Mouse (Mus musculus) limb, embryonic 12.5 days (tissue): ENCODE measurements around the gene Urad. TPM values are rescaled to one million over a fixed set of nuclear protein-coding genes. Genes with fewer than 3 reads are reported as not detected.

ENCODE experiments used
- ATAC-seq: fragments of 200-750 bp; cut with Nextera tagmentation; 2 replicates; pipeline ENCODE4 v1.8.0; 2017; ENCODE audit warnings: low read depth, moderate TSS enrichment; ENCODE audit not compliant: insufficient number of reproducible peaks, insufficient read depth, low FRiP score, low TSS enrichment
- H3K27ac ChIP-seq: fragments of 300-500 bp; sonication (generic); 2 replicates; pipeline ENCODE4 v1.5.1; 2016; ENCODE audit warnings: mild to moderate bottlenecking, moderate library complexity
- H3K27me3 ChIP-seq: fragments of 300-500 bp; sonication (generic); 2 replicates; pipeline ENCODE4 v1.6.1; 2016; ENCODE audit warnings: mild to moderate bottlenecking, moderate library complexity
- H3K36me3 ChIP-seq: fragments of 300-500 bp; sonication (generic); 2 replicates; pipeline ENCODE4 v1.6.1; 2016; ENCODE audit warnings: mild to moderate bottlenecking, moderate library complexity
- H3K4me1 ChIP-seq: fragments of 300-500 bp; sonication (generic); replicated peaks from 2 replicates; pipeline ENCODE4 v1.6.1; 2016
- H3K4me2 ChIP-seq: fragments of 300-500 bp; sonication (generic); 2 replicates; pipeline ENCODE4 v1.6.1; 2016; ENCODE audit warnings: mild to moderate bottlenecking, moderate library complexity
- H3K4me3 ChIP-seq: fragments of 300-500 bp; sonication (generic); replicated peaks from 2 replicates; pipeline ENCODE4 v1.5.1; 2016; ENCODE audit warnings: mild to moderate bottlenecking
- H3K9ac ChIP-seq: fragments of 300-500 bp; sonication (generic); replicated peaks from 2 replicates; pipeline ENCODE4 v1.6.1; 2016; ENCODE audit warnings: mild to moderate bottlenecking, moderate library complexity
- H3K9me3 ChIP-seq: fragments of 300-500 bp; sonication (generic); 2 replicates; pipeline ENCODE4 v1.6.1; 2016; ENCODE audit warnings: mild to moderate bottlenecking, moderate library complexity
- WGBS: fragments of 180-500 bp; shearing (Covaris S2); methylation state at CpG from one replicate; pipeline ENCODE4 v1.1.7; 2016; 5-methylcytosine and 5-hydroxymethylcytosine counted together
- polyA plus RNA-seq: library from polyadenylated mRNA; unstranded; fragments of >200 nt; fragmentation: Nextera tagmentation; extraction: Ambion mirVana; gene quantifications from 2 replicates; pipeline ENCODE4 v1.2.1, GENCODE M21; 2016

Urad gene
- polyA plus RNA-seq, 1 experiment from 2014 or later: not detected

GRCm38 (mm10) chr5:147274174-147275141 lies 47.8 kb downstream of the Urad start:
- under 1% methylated on average over 48 of the region's 48 CpGs for WGBS
- peaks cover 11% of the 10 kb centered on the region for H3K4me1 ChIP-seq
- H3K4me3 ChIP-seq: no peak overlapping the region
- H3K4me2 ChIP-seq: no peak overlapping the region
- H3K9ac ChIP-seq: no peak overlapping the region
- H3K27me3 ChIP-seq: peaks cover 97% of the 10 kb centered on the region
- H3K36me3 ChIP-seq: no peaks in the 10 kb centered on the region
- no peak overlapping the region for H3K27ac ChIP-seq
- H3K9me3 ChIP-seq: no peaks in the 10 kb centered on the region
- ATAC-seq: no peak

GRCm38 (mm10) chr5:147272808-147273345 lies 49.4 kb downstream of the Urad start:
- H3K9me3 ChIP-seq: no peaks in the 10 kb centered on the region
- H3K9ac ChIP-seq: no peak overlapping the region
- no peak for ATAC-seq
- peaks cover 97% of the 10 kb centered on the region for H3K27me3 ChIP-seq
- H3K4me2 ChIP-seq: no peak overlapping the region
- 2% methylated on average over 10 of the region's 10 CpGs for WGBS
- H3K27ac ChIP-seq: no peak overlapping the region
- H3K4me1 ChIP-seq: peaks cover 11% of the 10 kb centered on the region
- H3K4me3 ChIP-seq: no peak overlapping the region
- no peaks in the 10 kb centered on the region for H3K36me3 ChIP-seq

- no peak overlapping the region for H3K4me2 ChIP-seq
- WGBS: 5% methylated on average over 12 of the region's 12 CpGs
- no peak for ATAC-seq
Observed at GRCm38 (mm10) chr5:147272046-147272807, 50.0 kb downstream of the Urad start.

GRCm38 (mm10) chr5:147270673-147271655 lies 51.3 kb downstream of the Urad start:
- Histone ChIP-seq H3K9me3 (no peaks in the 10 kb centered on the region), H3K9ac (no peak overlapping the region), H3K27me3 (peaks cover 97% of the 10 kb centered on the region), H3K4me3 (no peak overlapping the region), H3K27ac (no peak overlapping the region), H3K4me1 (peaks cover 6% of the 10 kb centered on the region), H3K36me3 (no peaks in the 10 kb centered on the region), H3K4me2 (no peak overlapping the region)
- WGBS: under 1% methylated on average over 29 of the region's 29 CpGs
- no peak for ATAC-seq

More at GRCm38 (mm10) chr5:147272046-147272807, 50.0 kb downstream of the Urad start:
- H3K27me3 ChIP-seq: peaks cover 97% of the 10 kb centered on the region
- H3K27ac ChIP-seq: no peak overlapping the region
- no peaks in the 10 kb centered on the region for H3K9me3 ChIP-seq
- H3K9ac ChIP-seq: no peak overlapping the region
- H3K4me1 ChIP-seq: peaks cover 6% of the 10 kb centered on the region
- H3K4me3 ChIP-seq: no peak overlapping the region
- H3K36me3 ChIP-seq: no peaks in the 10 kb centered on the region

GRCm38 (mm10) chr5:147269926-147270672 lies 52.1 kb downstream of the Urad start, which contains the start of gene Pdx1:
Gene Pdx1 (plus strand): TSS chr5:147269959.
- peaks cover 6% of the 10 kb centered on the region for H3K4me1 ChIP-seq
- H3K27me3 ChIP-seq: peaks cover 97% of the 10 kb centered on the region
- no peak for ATAC-seq
- peak within 1 kb of the TSS; percentile 9; the same call in 1 of the 2 replicates for H3K4me3 ChIP-seq
- H3K36me3 ChIP-seq: no peaks in the 10 kb centered on the region
- no peak within 1 kb of the TSS for H3K9ac ChIP-seq
- H3K27ac ChIP-seq: no peak within 1 kb of the TSS
- H3K4me2 ChIP-seq: peak within 1 kb of the TSS; percentile 24; the same call in 1 of the 2 replicates
- H3K9me3 ChIP-seq: no peaks in the 10 kb centered on the region
- under 1% methylated on average over 44 of the region's 44 CpGs for WGBS

- Histone ChIP-seq H3K27me3 (peaks cover 94% of the 10 kb centered on the region), H3K4me3 (no peak overlapping the region), H3K9me3 (no peaks in the 10 kb centered on the region), H3K4me2 (no peak overlapping the region), H3K9ac (no peak overlapping the region), H3K36me3 (no peaks in the 10 kb centered on the region), H3K4me1 (peaks cover 6% of the 10 kb centered on the region; the same call in 1 of the 2 replicates), H3K27ac (no peak overlapping the region)
- WGBS: 7% methylated on average over 6 of the region's 6 CpGs
- ATAC-seq: no peak
Observed at GRCm38 (mm10) chr5:147269371-147269770, 52.9 kb downstream of the Urad start.

GRCm38 (mm10) chr5:147268728-147269127 lies 53.5 kb downstream of the Urad start:
- ATAC-seq: no peak
- peaks cover 95% of the 10 kb centered on the region for H3K27me3 ChIP-seq
- no peak overlapping the region for H3K4me2 ChIP-seq
- no peak overlapping the region for H3K9ac ChIP-seq
- H3K4me3 ChIP-seq: no peak overlapping the region
- H3K9me3 ChIP-seq: no peaks in the 10 kb centered on the region
- WGBS: 2% methylated on average over 8 of the region's 8 CpGs
- H3K4me1 ChIP-seq: peaks cover 6% of the 10 kb centered on the region; the same call in 1 of the 2 replicates
- no peak overlapping the region for H3K27ac ChIP-seq
- no peaks in the 10 kb centered on the region for H3K36me3 ChIP-seq

GRCm38 (mm10) chr5:147267434-147267833 lies 54.8 kb downstream of the Urad start:
- Histone ChIP-seq H3K9me3 (no peaks in the 10 kb centered on the region), H3K27me3 (peaks cover 93% of the 10 kb centered on the region), H3K36me3 (no peaks in the 10 kb centered on the region), H3K4me2 (no peak overlapping the region), H3K27ac (no peak overlapping the region), H3K4me3 (no peak overlapping the region), H3K9ac (no peak overlapping the region), H3K4me1 (peaks cover 6% of the 10 kb centered on the region; the same call in 1 of the 2 replicates)
- ATAC-seq: no peak
- WGBS: 3% methylated on average over 6 of the region's 6 CpGs
